Mouse (Mus musculus): ENCODE measurements at regions not wholly inside any gene's neighbourhood (a gene's known extent, or its start where the extent isn't known, plus 50 kb on each side); places are given as distances from the start of the nearest gene placed in this dataset.

DNA sequence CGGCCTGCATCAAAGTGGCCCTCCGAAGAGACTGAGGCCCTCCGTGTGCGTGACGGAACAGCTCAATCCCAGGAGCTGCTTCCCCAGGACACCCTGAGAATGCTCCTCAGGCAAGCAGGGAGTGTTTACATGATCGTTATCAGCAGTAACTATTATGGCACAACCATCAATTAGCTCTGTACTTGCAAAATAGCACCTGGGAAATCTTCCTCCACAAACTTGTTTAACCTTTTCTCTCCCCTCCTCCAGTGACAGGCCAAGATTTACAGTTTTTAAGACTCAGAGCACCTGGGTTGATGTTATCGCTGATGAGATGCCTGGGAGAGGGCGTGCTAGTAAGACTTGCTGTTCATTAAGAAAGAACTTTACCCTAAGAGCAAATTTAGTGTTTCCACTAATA, 82.5 kb downstream of the Irx2 start:
- TF ChIP-seq POLR2A (IDR thresholded peaks at IDR 0.05; ENCODE audit: low read depth, low read length) (no peak), CTCF (IDR thresholded peaks at IDR 0.05; ENCODE audit: extremely low read depth, insufficient read depth, insufficient read length, insufficient replicate concordance) (no peak)
